Mouse (Mus musculus): ENCODE results near the gene Kpnb1. TPM values are rescaled to one million over a fixed set of nuclear protein-coding genes. Genes with fewer than 3 reads are reported as not detected.
A peak's percentile ranks its signal among the peaks of the same experiment; 100 is the strongest.

The Kpnb1 gene
- polyA plus RNA-seq (2016; fragmentation: Nextera tagmentation; extraction: Ambion mirVana): 65.5 and 65.8 TPM in 2 replicates

DNA sequence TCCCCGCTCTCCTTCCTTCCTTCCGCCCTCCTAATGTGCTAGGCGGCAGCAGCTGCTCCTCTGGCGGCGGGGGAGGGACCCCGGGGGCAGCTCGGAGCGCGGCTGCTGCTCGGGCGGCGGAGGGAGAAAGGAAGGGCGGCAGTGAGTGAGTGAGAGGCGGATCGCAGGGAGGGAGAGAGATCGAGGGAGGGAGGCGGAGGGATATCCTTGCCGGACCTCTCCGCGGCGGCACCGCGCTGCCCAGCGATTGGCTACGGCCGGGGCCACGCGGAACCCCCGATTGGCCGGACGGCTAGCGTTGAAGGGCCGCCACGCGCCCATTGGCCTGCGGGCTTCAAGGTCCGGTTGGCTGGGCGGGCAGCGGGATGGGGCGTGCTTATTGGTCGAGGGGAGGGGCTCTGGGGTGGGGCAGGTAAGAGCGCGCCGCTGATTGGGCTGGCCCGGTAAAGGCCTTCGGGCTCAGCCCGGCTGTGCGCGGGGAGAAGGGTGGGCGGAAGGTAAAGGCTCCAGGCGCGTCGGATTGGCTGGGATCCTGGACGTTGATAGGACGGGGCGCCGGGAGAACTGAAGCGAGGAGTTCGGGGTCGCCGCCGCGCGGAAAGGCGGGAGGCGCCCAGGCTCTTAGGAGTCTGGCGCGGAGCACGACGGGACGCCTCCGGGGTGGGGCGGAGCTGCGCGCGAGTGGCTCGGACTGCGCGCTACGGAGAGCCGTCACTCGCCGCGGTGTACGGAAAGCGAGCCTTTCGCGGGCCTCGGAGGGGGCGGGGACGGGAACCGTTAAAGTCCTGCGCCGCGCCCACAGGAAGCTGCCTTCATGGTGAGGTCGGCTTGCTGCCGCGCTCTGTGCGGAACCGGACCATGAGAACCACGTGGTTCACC is at the start of gene Kpnb1:
TSS of gene Kpnb1 (minus strand) at position 118 of the 879 bp plus-strand sequence.
- H3K4me2 ChIP-seq (replicated peaks): peak within 1 kb of the TSS; percentile 78
- H3K27ac ChIP-seq: peak within 1 kb of the TSS; percentile 98
- WGBS: under 1% methylated on average over 94 of the region's 101 CpGs
- H3K9ac ChIP-seq: peak within 1 kb of the TSS; percentile 93
- peaks cover 24% of the 10 kb centered on the region for H3K36me3 ChIP-seq
- H3K4me3 ChIP-seq: peak within 1 kb of the TSS; percentile 94
- no peaks in the 10 kb centered on the region for H3K27me3 ChIP-seq
- H3K9me3 ChIP-seq: no peaks in the 10 kb centered on the region
- peaks cover 17% of the 10 kb centered on the region for H3K4me1 ChIP-seq
- ATAC-seq (ENCODE audit: insufficient number of reproducible peaks, insufficient read depth, low FRiP score, low TSS enrichment): peak; percentile 98

DNA sequence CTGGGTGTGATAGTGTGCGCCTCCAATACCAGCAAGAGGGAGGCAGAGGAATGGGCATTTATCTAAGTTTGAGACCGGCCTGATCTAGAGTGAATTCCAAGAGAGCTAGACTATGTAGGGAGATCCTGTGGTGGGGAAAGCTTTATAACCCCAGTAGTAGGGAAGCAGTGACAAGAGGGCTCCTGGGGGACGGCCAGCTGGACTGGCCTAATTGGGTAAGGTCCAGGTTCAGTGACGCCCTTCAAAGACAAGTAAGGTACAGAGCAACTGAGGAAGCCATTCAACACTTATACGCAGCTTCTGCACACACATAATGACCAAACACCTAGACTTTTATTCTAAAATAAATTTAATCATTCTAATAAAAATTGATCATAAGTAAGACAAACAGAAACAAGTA is 44.8 kb upstream of the Kpnb1 start:
- H3K27ac ChIP-seq: no peak overlapping the region
- ATAC-seq (ENCODE audit: insufficient number of reproducible peaks, insufficient read depth, low FRiP score, low TSS enrichment): no peak
- no peaks in the 10 kb centered on the region for H3K9me3 ChIP-seq
- no peaks in the 10 kb centered on the region for H3K27me3 ChIP-seq
- H3K36me3 ChIP-seq: peaks cover 72% of the 10 kb centered on the region
- H3K4me2 ChIP-seq (replicated peaks): no peak overlapping the region
- WGBS: 95% methylated on average over 5 of the region's 5 CpGs
- H3K9ac ChIP-seq: no peak overlapping the region
- no peak overlapping the region for H3K4me3 ChIP-seq
- no peaks in the 10 kb centered on the region for H3K4me1 ChIP-seq

DNA sequence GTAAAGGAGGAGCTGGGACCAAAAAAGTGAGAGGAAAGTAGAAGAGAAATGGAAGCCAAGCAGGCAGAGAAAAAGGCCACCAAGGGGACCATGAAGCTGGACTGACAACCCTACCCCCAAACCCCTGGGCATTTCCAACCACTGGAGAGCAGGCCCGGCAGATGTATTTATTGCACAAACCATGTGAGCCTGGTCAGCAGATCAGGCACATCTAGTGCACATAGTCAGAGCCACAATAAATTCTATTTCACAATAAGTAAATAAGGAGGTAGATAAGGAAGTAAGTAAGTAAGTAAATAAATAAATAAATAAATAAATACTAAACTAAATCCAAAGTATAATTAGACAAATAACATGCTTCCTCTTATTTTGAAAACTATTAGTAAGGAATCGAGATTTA is 41.7 kb upstream of the Kpnb1 start:
- no peak overlapping the region for H3K9ac ChIP-seq
- ATAC-seq (ENCODE audit: insufficient number of reproducible peaks, insufficient read depth, low FRiP score, low TSS enrichment): no peak
- H3K4me2 ChIP-seq (replicated peaks): no peak overlapping the region
- WGBS: 86% methylated on average over 2 of the region's 2 CpGs
- H3K27me3 ChIP-seq: no peaks in the 10 kb centered on the region
- no peaks in the 10 kb centered on the region for H3K4me1 ChIP-seq
- no peak overlapping the region for H3K4me3 ChIP-seq
- H3K27ac ChIP-seq: no peak overlapping the region
- H3K9me3 ChIP-seq: no peaks in the 10 kb centered on the region
- peaks cover 71% of the 10 kb centered on the region for H3K36me3 ChIP-seq

DNA sequence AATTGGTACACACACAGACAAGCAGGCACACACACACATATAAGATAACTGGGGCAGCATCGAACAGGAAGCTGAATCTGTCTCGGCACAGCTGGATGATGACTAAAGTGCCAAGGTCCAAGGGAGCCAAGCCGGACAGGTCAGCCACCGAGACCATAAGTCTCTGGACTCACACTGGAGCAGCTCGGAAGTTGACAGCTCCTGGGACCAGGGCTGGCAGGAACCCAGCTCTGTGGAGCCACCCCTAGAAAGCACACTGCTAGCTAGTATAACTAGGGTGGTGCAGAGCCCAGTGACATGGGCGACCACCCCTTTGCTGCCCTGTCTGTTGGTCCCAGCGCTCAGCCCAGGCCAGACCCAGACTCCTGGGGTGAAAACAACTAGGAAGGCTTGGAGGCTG is 41.3 kb upstream of the Kpnb1 start:
- H3K4me2 ChIP-seq (replicated peaks): no peak overlapping the region
- H3K4me3 ChIP-seq: no peak overlapping the region
- WGBS: 92% methylated on average over 7 of the region's 7 CpGs
- H3K4me1 ChIP-seq: no peaks in the 10 kb centered on the region
- no peaks in the 10 kb centered on the region for H3K9me3 ChIP-seq
- peaks cover 68% of the 10 kb centered on the region for H3K36me3 ChIP-seq
- no peak overlapping the region for H3K9ac ChIP-seq
- no peaks in the 10 kb centered on the region for H3K27me3 ChIP-seq
- H3K27ac ChIP-seq: no peak overlapping the region
- ATAC-seq (ENCODE audit: insufficient number of reproducible peaks, insufficient read depth, low FRiP score, low TSS enrichment): no peak

GRCm38 (mm10) chr11:97226131-97226530 is 38.5 kb upstream of the Kpnb1 start:
- Histone ChIP-seq H3K27ac (no peak overlapping the region), H3K4me1 (no peaks in the 10 kb centered on the region), H3K9ac (no peak overlapping the region), H3K4me2 (replicated peaks) (no peak overlapping the region), H3K4me3 (no peak overlapping the region), H3K36me3 (peaks cover 70% of the 10 kb centered on the region), H3K27me3 (no peaks in the 10 kb centered on the region), H3K9me3 (no peaks in the 10 kb centered on the region)
- no peak for ATAC-seq (ENCODE audit: insufficient number of reproducible peaks, insufficient read depth, low FRiP score, low TSS enrichment)
- WGBS: 94% methylated on average over 1 of the region's 1 CpGs

DNA sequence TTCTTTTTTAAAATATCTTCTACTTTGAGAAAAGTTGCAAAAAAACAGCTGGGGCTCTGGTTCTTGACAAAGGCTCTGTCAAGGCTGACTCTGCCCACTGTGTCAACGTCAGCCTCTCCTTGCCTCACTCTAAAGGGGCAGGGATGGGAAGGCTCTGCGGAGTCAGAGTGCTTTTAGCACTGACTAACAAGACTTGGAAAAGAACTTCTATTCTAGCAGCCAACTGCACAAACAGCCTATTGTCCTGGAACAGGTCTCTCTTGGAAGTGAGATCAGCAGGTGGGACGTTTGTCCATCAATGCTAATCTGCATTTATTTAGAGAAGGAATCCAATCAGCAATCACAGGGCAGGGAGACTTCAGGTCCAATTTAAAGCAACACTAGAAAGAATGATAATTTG is 35.8 kb upstream of the Kpnb1 start:
- no peak overlapping the region for H3K4me3 ChIP-seq
- H3K27me3 ChIP-seq: no peaks in the 10 kb centered on the region
- ATAC-seq (ENCODE audit: insufficient number of reproducible peaks, insufficient read depth, low FRiP score, low TSS enrichment): no peak
- H3K36me3 ChIP-seq: peaks cover 72% of the 10 kb centered on the region
- H3K9ac ChIP-seq: no peak overlapping the region
- H3K4me1 ChIP-seq: no peaks in the 10 kb centered on the region
- H3K9me3 ChIP-seq: no peaks in the 10 kb centered on the region
- 67% methylated on average over 3 of the region's 3 CpGs for WGBS
- no peak overlapping the region for H3K4me2 ChIP-seq (replicated peaks)
- H3K27ac ChIP-seq: no peak overlapping the region

GRCm38 (mm10) chr11:97221611-97222010 is 33.9 kb upstream of the Kpnb1 start:
- H3K4me3 ChIP-seq: no peak overlapping the region
- no peak overlapping the region for H3K27ac ChIP-seq
- H3K9ac ChIP-seq: no peak overlapping the region
- H3K36me3 ChIP-seq: peaks cover 77% of the 10 kb centered on the region
- no peaks in the 10 kb centered on the region for H3K27me3 ChIP-seq
- H3K4me2 ChIP-seq (replicated peaks): no peak overlapping the region
- WGBS: 97% methylated on average over 2 of the region's 2 CpGs
- no peaks in the 10 kb centered on the region for H3K9me3 ChIP-seq
- H3K4me1 ChIP-seq: no peaks in the 10 kb centered on the region
- ATAC-seq (ENCODE audit: insufficient number of reproducible peaks, insufficient read depth, low FRiP score, low TSS enrichment): no peak

DNA sequence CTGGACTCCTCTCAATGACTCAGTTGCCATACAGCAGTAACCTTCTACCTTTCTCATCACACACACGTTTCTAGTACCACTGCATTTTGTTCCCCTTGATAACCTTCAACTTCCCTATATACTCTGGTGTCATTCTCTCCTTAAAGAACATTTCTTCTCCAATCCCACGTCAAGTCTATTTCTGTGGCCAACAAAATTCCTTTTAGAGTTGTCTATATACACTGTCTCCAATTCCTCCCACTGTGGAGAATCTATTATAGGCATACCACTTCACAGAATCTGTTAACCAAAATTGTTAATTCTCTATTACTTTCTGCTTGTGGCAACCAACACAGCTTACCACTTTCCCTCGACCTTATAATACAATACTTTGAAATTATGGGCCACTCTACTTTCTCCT is 32.5 kb upstream of the Kpnb1 start:
- H3K4me3 ChIP-seq: no peak overlapping the region
- H3K9ac ChIP-seq: no peak overlapping the region
- no peaks in the 10 kb centered on the region for H3K27me3 ChIP-seq
- no peak overlapping the region for H3K27ac ChIP-seq
- ATAC-seq (ENCODE audit: insufficient number of reproducible peaks, insufficient read depth, low FRiP score, low TSS enrichment): no peak
- no peaks in the 10 kb centered on the region for H3K4me1 ChIP-seq
- WGBS: 87% methylated on average over 3 of the region's 3 CpGs
- H3K9me3 ChIP-seq: no peaks in the 10 kb centered on the region
- no peak overlapping the region for H3K4me2 ChIP-seq (replicated peaks)
- H3K36me3 ChIP-seq: peaks cover 79% of the 10 kb centered on the region

GRCm38 (mm10) chr11:97214411-97214810 is 26.7 kb upstream of the Kpnb1 start:
- H3K9me3 ChIP-seq: no peaks in the 10 kb centered on the region
- no peak overlapping the region for H3K9ac ChIP-seq
- H3K36me3 ChIP-seq: peaks cover 82% of the 10 kb centered on the region
- H3K27me3 ChIP-seq: no peaks in the 10 kb centered on the region
- H3K4me2 ChIP-seq (replicated peaks): no peak overlapping the region
- no peak for ATAC-seq (ENCODE audit: insufficient number of reproducible peaks, insufficient read depth, low FRiP score, low TSS enrichment)
- 92% methylated on average over 5 of the region's 5 CpGs for WGBS
- no peak overlapping the region for H3K4me3 ChIP-seq
- no peak overlapping the region for H3K27ac ChIP-seq
- H3K4me1 ChIP-seq: no peaks in the 10 kb centered on the region

GRCm38 (mm10) chr11:97210728-97211400 is 23.2 kb upstream of the Kpnb1 start:
- WGBS: 86% methylated on average over 9 of the region's 9 CpGs
- H3K27ac ChIP-seq: no peak overlapping the region
- no peak overlapping the region for H3K4me2 ChIP-seq (replicated peaks)
- peaks cover 74% of the 10 kb centered on the region for H3K36me3 ChIP-seq
- no peaks in the 10 kb centered on the region for H3K27me3 ChIP-seq
- H3K9me3 ChIP-seq: no peaks in the 10 kb centered on the region
- ATAC-seq (ENCODE audit: insufficient number of reproducible peaks, insufficient read depth, low FRiP score, low TSS enrichment): no peak
- no peak overlapping the region for H3K4me3 ChIP-seq
- H3K4me1 ChIP-seq: no peaks in the 10 kb centered on the region
- H3K9ac ChIP-seq: no peak overlapping the region

DNA sequence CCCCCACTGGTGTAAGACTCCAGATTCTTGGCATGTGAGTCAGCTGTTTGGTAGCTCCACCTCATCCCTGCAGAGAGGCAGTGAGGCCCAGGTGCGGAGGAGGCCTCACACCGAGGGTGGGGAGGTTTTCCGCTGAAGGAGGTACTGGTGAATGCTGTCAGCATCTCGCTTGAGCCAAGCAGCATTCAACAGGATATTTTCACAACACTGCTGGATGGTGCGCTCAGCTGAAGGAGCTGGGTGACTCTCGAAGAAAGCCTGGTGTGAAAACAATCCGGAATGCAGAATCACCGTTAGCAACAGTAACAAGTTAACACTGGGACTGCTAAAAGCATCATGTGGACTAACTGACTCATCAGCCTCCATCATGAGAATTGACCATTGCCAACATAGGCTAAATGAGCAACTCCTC is 19.3 kb upstream of the Kpnb1 start:
- Histone ChIP-seq H3K4me2 (replicated peaks) (no peak overlapping the region), H3K4me1 (no peaks in the 10 kb centered on the region), H3K4me3 (no peak overlapping the region), H3K36me3 (peaks cover 46% of the 10 kb centered on the region), H3K27me3 (no peaks in the 10 kb centered on the region), H3K9ac (no peak overlapping the region), H3K27ac (no peak overlapping the region), H3K9me3 (no peaks in the 10 kb centered on the region)
- WGBS: 82% methylated on average over 8 of the region's 8 CpGs
- no peak for ATAC-seq (ENCODE audit: insufficient number of reproducible peaks, insufficient read depth, low FRiP score, low TSS enrichment)

- Histone ChIP-seq H3K27me3 (no peaks in the 10 kb centered on the region), H3K27ac (no peak overlapping the region), H3K36me3 (no peaks in the 10 kb centered on the region), H3K9me3 (no peaks in the 10 kb centered on the region), H3K4me3 (no peak overlapping the region), H3K9ac (no peak overlapping the region), H3K4me2 (replicated peaks) (no peak overlapping the region), H3K4me1 (no peaks in the 10 kb centered on the region)
- 86% methylated on average over 6 of the region's 6 CpGs for WGBS
- ATAC-seq (ENCODE audit: insufficient number of reproducible peaks, insufficient read depth, low FRiP score, low TSS enrichment): no peak
These were observed 11.8 kb upstream of the Kpnb1 start for GRCm38 (mm10) chr11:97199519-97199918.

Measured in embryonic facial prominence, embryonic 12.5 days (tissue).